Mouse (Mus musculus) gastrocnemius, postnatal 36 days (tissue): Measurements from ENCODE around the gene Gm21970. TPM values are rescaled to one million over a fixed set of nuclear protein-coding genes. Genes with fewer than 3 reads are reported as not detected.
"Not testable (repeated sequence)": the region's sequence is repeated elsewhere in the genome, so short reads cannot be mapped to it uniquely, and the experiment has no call there.

ENCODE experiments used
- DNase-seq, 2 experiments: peaks; one replicate each; pipeline ENCODE4 v3.0.0; 2022
- intact Hi-C: fragments of 180-260 bp; cut with DNase I; formaldehyde crosslinking; loops from one replicate; pipeline ENCODE4 v1.15.1; 2025
- total RNA-seq, 2 experiments: library from RNA; stranded (reverse); gene quantifications; 2 replicates each; pipeline ENCODE4 v1.2.3; 2021

Gm21970 gene
- total RNA-seq, 2 experiments from 2014 or later = not detected

GRCm38 (mm10) chr16:91428259-91428865 lies 36.8 kb downstream of the Gm21970 start:
- intact Hi-C loops = no loop called here
- DNase-seq = no peak

DNA sequence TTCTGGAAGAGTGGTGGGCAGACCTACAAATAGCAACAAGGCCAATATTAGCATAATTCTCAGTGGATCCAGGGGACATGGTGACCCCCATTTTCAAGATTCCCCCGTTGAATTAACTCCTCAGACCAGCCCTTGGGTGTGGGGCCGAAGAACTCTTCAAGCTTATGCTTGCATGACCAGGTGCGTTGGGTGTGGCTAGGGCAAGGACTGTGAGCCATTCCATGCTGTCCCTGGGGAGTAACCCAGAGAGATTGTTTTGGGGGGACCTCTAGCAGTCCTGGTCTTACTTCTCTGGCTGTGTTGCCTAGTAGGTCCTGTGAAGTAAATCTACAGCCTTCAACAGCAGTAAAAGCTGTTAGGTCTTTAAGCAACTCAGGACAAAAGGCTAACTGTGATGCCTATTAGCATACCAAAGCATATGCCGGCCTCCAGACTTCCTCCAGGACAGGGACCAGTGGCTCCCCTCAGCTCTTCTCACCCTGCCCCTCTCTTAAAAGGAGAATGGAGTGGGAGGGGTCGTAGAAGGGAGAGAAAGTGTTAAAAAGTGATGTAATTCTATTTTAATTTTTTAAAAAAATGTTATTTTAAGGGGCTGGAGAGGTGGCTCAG lies 41.3 kb downstream of the Gm21970 start:
- DNase-seq = no peak
- intact Hi-C loops = no loop called here

GRCm38 (mm10) chr16:91433329-91433933 lies 41.9 kb downstream of the Gm21970 start:
- no peak for DNase-seq
- intact Hi-C loops = no loop called here

DNA sequence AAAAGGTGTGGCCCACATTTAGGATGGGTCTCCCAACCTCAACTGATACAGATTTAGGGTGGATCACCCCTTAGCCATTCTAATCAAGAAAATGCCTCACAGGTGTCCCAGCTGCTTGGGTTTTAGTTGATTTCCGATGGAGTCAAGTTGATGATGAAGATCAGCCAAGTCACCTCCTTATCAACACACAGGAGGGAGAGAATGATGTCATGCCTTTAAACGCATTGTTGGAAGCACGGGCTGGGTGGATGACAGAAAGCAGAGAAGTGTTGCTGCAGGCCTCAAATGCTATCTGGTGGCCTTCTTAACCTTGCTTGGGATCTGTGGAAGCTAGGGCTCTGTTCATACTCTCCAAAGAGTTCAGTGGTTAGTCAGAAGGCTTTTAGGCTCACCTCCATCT lies 42.6 kb downstream of the Gm21970 start:
- intact Hi-C loops = no loop called here
- DNase-seq = no peak

DNA sequence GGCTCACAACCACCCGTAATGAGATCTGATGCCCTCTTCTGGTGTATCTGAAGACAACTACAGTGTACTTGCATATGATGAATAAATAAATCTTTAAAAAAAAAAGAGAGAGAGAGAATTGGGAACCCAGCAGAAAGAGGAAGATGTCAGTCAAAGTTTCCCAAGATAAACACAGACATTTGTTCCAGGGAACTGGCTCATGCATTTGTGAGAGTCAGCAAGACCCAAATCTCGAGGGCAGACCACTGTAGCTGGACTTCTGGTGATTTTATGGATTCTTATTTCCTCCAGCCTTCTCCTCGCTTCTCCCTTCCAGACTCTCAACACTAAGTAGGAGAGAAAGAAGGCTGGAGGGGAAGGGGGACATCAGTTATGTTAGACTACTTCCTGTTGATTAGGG lies 46.6 kb downstream of the Gm21970 start:
- DNase-seq = no peak
- intact Hi-C loops = no loop called here

- intact Hi-C loops = not testable (repeated sequence)
Measured at GRCm38 (mm10) chr16:91438599-91438998, 47.1 kb downstream of the Gm21970 start.

DNA sequence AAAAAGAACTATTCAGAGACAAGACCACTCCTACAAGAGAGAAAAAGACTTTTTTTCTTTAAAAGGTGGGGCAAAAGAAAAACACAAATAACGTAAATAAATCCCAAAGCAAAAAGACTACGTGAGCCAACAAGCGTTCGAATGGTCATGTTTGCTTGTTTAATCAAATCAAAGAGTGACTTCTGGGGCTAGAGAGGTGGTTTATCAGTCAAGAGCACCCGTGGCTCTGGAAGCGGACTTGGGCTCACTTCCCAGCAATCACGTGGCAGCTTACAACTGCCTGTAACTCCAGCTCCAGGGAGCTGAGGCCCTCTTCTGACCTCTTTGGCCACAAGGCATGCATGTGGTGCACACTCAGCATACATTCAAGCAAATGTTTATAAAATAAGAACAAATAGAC lies 49.8 kb downstream of the Gm21970 start:
- DNase-seq = peak; percentile 40 to 41
- intact Hi-C loops = loop anchor here (5.0 kb wide), 1 partner anchor 84 kb away; no protein-coding TSS in a partner anchor

More at GRCm38 (mm10) chr16:91438599-91438998, 47.1 kb downstream of the Gm21970 start:
- not testable (repeated sequence) for DNase-seq

GRCm38 (mm10) chr16:91441811-91442240 lies 50.3 kb downstream of the Gm21970 start:
- intact Hi-C loops = loop anchor here (5.0 kb wide), 1 partner anchor 85 kb away; no protein-coding TSS in a partner anchor
- DNase-seq = no peak

DNA sequence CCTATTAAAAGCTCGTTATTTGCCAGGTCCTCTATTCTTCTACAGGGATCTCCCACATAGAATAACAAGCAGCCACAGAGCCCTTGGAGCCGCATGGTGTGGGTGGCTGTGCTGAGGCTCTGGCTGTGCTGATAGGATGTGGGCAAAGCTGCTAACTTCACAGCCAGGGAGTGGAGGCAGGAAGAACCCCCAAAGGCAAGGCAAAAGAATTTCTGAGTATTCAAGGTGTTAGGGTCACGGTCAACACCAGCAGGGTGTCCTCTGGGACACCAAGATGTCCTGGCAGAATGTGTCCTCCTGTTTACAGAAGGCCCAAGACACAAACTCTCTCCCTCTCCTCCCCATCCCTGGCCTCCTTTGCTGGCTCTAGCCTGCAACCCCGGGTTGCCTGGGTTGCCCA lies 50.9 kb downstream of the Gm21970 start:
- intact Hi-C loops = loop anchor here (5.0 kb wide), 1 partner anchor 85 kb away; no protein-coding TSS in a partner anchor
- no peak for DNase-seq

DNA sequence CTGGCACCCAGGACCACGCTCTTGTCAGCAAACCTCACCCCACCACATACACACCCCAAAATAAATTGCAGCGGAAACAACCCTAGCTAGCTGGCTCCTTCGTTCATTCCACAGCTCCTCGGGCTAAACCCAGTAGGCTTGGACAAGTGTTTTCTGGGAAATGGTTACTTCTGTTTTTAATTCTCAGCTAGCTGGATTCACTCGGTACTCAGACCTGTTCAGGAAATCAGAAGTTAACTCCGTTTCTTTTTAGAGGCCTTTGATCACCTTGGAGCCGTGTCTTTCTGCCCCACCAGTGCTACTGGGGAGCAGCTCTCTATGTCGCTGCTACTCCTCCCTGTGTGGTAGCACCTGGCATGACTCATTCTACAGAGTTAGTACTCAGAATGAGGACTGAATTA lies 51.7 kb downstream of the Gm21970 start:
- intact Hi-C loops = loop anchor here (5.0 kb wide), 1 partner anchor 86 kb away; no protein-coding TSS in a partner anchor
- no peak for DNase-seq

GRCm38 (mm10) chr16:91444847-91445246 lies 53.3 kb downstream of the Gm21970 start:
- no peak for DNase-seq
- intact Hi-C loops = loop anchor here (5.0 kb wide), 1 partner anchor 88 kb away; no protein-coding TSS in a partner anchor

DNA sequence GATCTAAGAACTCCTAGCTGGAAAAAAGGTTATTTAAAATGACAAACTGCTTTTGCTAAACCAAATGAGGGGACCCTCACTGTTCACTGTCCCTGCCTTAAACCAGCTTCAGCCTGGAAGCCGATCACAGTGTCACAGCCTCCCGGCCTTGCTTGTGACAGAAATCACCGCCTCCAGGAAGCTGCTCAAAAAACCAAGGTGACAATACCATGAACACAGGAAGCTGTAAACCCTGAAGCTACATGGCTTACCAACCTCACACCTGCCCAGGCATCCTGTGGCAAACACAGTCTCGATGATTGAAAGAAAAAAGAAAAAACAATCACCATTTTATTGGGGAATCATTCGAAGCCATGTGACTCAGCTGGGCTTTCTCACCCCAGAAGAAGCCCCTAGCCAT lies 54.0 kb downstream of the Gm21970 start:
- DNase-seq = no peak
- intact Hi-C loops = no loop called here

DNA sequence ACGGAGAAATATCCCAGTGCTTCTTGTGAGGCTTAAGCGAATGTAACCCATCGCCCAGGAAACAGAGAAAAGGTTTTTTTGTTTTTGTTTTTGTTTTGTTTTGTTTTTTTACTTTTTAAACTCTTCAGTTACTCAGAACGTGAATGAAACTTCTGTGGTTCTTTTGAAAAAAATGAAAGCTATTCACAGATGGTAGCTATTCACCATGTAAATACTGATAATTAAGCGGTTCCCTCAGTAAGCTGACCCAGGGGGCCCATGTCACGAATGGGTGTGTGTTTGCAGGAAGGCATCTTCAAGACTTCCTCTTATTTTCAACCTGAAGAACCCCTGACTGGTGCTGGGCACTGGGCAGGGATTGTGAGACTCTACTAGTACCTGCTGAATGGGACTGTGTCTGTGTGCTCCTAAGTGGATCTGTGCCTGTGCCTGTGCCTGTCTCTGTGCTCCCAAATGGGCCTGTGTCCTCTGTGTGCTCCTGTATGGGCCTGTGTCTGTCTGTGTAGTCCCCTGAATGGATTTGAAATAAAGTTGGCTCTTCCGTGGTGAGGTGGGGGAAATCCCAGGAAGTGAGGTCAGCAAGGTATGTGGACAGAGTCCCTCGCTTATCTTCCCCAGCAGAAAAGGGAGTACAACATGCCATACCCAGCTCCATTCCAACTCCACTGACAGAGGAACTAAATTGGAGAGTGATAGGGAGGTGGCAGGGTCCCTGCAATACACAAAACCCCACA lies 55.4 kb downstream of the Gm21970 start:
- intact Hi-C loops = no loop called here
- no peak for DNase-seq

DNA sequence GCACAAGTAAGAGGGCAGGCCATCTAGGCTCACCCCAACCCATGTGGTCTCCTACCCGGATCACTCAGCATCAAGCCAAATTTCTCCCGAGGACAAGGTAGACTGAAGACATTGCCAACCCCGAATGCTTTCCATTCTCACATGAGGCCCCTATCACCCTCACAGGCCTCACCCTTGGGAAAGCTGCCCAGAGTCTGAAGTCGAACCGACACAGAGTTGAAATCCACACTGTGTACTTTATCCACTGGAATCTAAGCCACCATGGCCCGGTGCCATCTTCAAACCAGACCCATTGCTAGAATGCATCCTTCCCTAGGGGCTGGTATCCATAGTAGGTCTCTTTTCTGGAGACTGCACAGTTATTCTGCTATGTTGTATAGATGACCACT lies 56.0 kb downstream of the Gm21970 start:
- intact Hi-C loops = no loop called here
- no peak for DNase-seq

GRCm38 (mm10) chr16:91448088-91448487 lies 56.6 kb downstream of the Gm21970 start:
- intact Hi-C loops = no loop called here
- DNase-seq = no peak

GRCm38 (mm10) chr16:91448895-91449294 lies 57.4 kb downstream of the Gm21970 start:
- DNase-seq = no peak
- intact Hi-C loops = no loop called here

GRCm38 (mm10) chr16:91450137-91451064 lies 58.9 kb downstream of the Gm21970 start:
- intact Hi-C loops = no loop called here
- DNase-seq = no peak

DNA sequence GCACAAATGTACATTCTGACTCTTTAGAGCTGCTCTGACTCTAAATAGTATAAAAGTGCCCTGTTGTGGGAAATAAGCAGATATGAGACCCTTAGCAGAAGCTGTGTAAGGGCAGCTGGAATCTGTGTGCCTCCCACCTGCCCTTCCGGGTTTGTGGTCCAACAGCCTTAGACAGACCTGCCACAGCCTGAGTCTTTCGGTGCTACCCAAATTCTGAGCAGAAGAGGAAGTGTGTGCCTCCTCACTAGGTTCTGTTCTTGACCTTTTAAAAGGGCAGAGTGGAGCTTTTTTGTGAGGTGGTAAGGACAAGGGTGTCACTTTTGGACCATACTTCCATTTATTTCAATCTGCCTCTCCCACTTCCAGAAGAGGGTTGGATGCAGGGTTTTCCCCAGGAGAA lies 60.4 kb downstream of the Gm21970 start:
- no peak for DNase-seq
- intact Hi-C loops = no loop called here

GRCm38 (mm10) chr16:91452363-91452896 lies 60.9 kb downstream of the Gm21970 start:
- no peak for DNase-seq
- intact Hi-C loops = no loop called here

DNA sequence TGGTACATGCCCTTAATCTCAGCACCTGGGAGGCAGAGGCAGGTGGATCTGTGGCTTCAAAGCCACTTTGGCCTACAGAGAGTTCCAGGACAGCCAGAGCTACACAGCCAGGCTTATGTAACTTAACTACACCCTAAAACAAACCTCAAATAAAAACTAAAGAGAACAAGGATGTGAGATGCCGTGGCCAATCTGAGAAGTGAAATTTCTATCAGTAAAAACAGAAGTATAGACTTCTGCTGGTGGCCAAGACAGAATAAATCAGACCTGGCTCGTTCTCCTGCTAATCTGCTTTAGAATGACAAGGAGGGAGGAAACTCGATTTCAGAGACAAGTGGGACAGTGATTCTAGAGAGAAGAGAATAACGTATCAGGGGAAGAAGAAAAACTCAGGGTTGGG lies 64.3 kb downstream of the Gm21970 start:
- DNase-seq = no peak
- intact Hi-C loops = no loop called here
